Mouse (Mus musculus) hindbrain, embryonic 14.5 days (tissue): Measurements from ENCODE around the gene Arhgap15. TPM values are rescaled to one million over a fixed set of nuclear protein-coding genes. Genes with fewer than 3 reads are reported as not detected.

Source experiments
- ATAC-seq: fragments of 200-750 bp; cut with Nextera tagmentation; 2 replicates; pipeline ENCODE4 v1.8.0; 2017; ENCODE audit warnings: moderate number of reproducible peaks, mild to moderate bottlenecking, moderate TSS enrichment, moderate library complexity; ENCODE audit not compliant: low FRiP score
- DNase-seq: peaks from one replicate; pipeline ENCODE4 v3.0.0-alpha.2; 2015; ENCODE audit warnings: low spot score
- H3K27ac ChIP-seq: fragments of 300-500 bp; sonication (generic); 2 replicates; pipeline ENCODE4 v1.5.1; 2014; ENCODE audit warnings: mild to moderate bottlenecking, moderate library complexity
- H3K27me3 ChIP-seq: fragments of 300-500 bp; sonication (generic); 2 replicates; pipeline ENCODE4 v1.6.1; 2014; ENCODE audit warnings: mild to moderate bottlenecking, low read length, mixed read lengths; ENCODE audit not compliant: control insufficient read depth, insufficient read depth
- H3K36me3 ChIP-seq: fragments of 300-500 bp; sonication (generic); replicated peaks from 2 replicates; pipeline ENCODE4 v1.6.1; 2014; ENCODE audit not compliant: control insufficient read depth, insufficient read depth
- H3K4me1 ChIP-seq: fragments of 300-500 bp; sonication (generic); replicated peaks from 2 replicates; pipeline ENCODE4 v1.6.1; 2014; ENCODE audit warnings: antibody characterized with exemption, low read length, mixed read lengths; ENCODE audit not compliant: control insufficient read depth, insufficient read depth
- H3K4me2 ChIP-seq: fragments of 300-500 bp; sonication (generic); replicated peaks from 2 replicates; pipeline ENCODE4 v1.6.1; 2014; ENCODE audit warnings: mild to moderate bottlenecking, moderate library complexity
- H3K4me3 ChIP-seq: fragments of 300-500 bp; sonication (generic); replicated peaks from 2 replicates; pipeline ENCODE4 v1.5.1; 2014; ENCODE audit warnings: mild to moderate bottlenecking, low read length
- H3K9ac ChIP-seq: fragments of 300-500 bp; sonication (generic); 2 replicates; pipeline ENCODE4 v1.6.1; 2014
- H3K9me3 ChIP-seq: fragments of 300-500 bp; sonication (generic); 2 replicates; pipeline ENCODE4 v1.6.1; 2016; ENCODE audit warnings: low read length; ENCODE audit not compliant: control insufficient read depth
- WGBS: fragments of 180-500 bp; shearing (Covaris S2); extraction: QIAGEN DNeasy Blood & Tissue Kit; methylation state at CpG from one replicate; pipeline ENCODE4 v1.1.7; 2014; 5-methylcytosine and 5-hydroxymethylcytosine counted together
- polyA plus RNA-seq: library from polyadenylated mRNA; unstranded; fragments of >200 nt; fragmentation: Nextera tagmentation; extraction: Ambion mirVana; gene quantifications from 2 replicates; pipeline ENCODE4 v1.2.1, GENCODE M21; 2014

Gene Arhgap15
- polyA plus RNA-seq, 1 experiment from 2014 or later, result 3.1 TPM

DNA sequence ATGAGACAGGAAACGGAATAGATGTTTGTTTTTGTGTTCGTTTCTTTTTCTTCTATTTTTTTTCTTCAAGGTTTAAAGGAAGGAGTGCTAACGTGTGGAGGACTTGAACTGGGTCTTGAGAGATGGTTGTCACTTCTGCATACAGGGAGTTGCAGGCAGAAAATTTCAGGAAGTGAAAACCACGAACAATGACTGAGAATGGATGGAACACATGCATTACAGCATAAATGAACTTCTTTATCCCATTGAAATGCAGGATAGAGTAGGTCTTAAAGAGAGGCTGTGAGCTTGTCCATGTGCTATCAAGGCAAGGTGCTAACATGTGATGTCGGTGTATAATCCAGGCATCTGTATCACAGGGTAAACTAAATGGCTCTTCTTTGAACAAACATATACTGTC is 114.1 kb downstream of the Arhgap15 start:
- DNase-seq (no peak), ATAC-seq (no peak)
- Histone ChIP-seq H3K4me3 (no peak overlapping the region), H3K36me3 (no peaks in the 10 kb centered on the region), H3K27ac (no peak overlapping the region), H3K27me3 (no peaks in the 10 kb centered on the region), H3K9me3 (no peaks in the 10 kb centered on the region), H3K9ac (no peak overlapping the region), H3K4me1 (no peaks in the 10 kb centered on the region), H3K4me2 (no peak overlapping the region)
- 84% methylated on average over 5 of the region's 5 CpGs for WGBS

GRCm38 (mm10) chr2:43902403-43902973 is 153.9 kb downstream of the Arhgap15 start:
- H3K36me3 ChIP-seq, result no peaks in the 10 kb centered on the region
- H3K4me2 ChIP-seq, result no peak overlapping the region
- no peaks in the 10 kb centered on the region for H3K4me1 ChIP-seq
- no peak overlapping the region for H3K27ac ChIP-seq
- no peaks in the 10 kb centered on the region for H3K9me3 ChIP-seq
- DNase-seq (peak; percentile 91), ATAC-seq (peak; percentile 86; the same call in 1 of the 2 replicates)
- no peak overlapping the region for H3K9ac ChIP-seq
- WGBS, result 27% methylated on average over 7 of the region's 7 CpGs
- no peak overlapping the region for H3K4me3 ChIP-seq
- no peaks in the 10 kb centered on the region for H3K27me3 ChIP-seq

- Histone ChIP-seq H3K4me2 (no peak overlapping the region), H3K27me3 (no peaks in the 10 kb centered on the region), H3K4me1 (no peaks in the 10 kb centered on the region), H3K36me3 (no peaks in the 10 kb centered on the region), H3K9me3 (no peaks in the 10 kb centered on the region), H3K27ac (no peak overlapping the region), H3K9ac (no peak overlapping the region), H3K4me3 (no peak overlapping the region)
- DNase-seq, result no peak
- WGBS, result 93% methylated on average over 5 of the region's 5 CpGs
- ATAC-seq, result no peak
Observed at GRCm38 (mm10) chr2:43907496-43907895, 158.9 kb downstream of the Arhgap15 start.

DNA sequence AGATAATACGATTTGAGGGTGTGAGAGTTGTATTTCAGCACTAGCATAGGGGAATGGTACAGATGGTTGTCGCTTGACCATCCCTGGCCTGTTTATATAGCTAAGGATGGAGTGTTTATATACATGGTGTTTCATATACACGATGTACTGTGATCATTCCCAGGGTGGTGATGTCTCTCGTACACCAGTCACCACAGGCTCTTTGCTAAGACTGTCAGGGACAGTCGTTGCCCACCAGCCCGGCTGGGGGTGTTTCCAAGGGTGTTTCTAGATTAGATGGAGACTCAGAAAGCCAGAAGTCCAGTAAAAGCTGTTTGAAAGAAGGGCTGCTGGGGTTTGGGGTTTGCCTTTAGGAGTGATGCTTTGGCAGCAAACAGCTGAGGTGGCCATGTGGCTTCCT is 165.5 kb downstream of the Arhgap15 start:
- no peak for DNase-seq
- no peak for ATAC-seq
- Histone ChIP-seq H3K36me3 (no peaks in the 10 kb centered on the region), H3K9me3 (no peaks in the 10 kb centered on the region), H3K9ac (no peak overlapping the region), H3K27me3 (no peaks in the 10 kb centered on the region), H3K4me1 (no peaks in the 10 kb centered on the region), H3K4me2 (no peak overlapping the region), H3K27ac (no peak overlapping the region), H3K4me3 (no peak overlapping the region)
- WGBS, result 93% methylated on average over 6 of the region's 6 CpGs

DNA sequence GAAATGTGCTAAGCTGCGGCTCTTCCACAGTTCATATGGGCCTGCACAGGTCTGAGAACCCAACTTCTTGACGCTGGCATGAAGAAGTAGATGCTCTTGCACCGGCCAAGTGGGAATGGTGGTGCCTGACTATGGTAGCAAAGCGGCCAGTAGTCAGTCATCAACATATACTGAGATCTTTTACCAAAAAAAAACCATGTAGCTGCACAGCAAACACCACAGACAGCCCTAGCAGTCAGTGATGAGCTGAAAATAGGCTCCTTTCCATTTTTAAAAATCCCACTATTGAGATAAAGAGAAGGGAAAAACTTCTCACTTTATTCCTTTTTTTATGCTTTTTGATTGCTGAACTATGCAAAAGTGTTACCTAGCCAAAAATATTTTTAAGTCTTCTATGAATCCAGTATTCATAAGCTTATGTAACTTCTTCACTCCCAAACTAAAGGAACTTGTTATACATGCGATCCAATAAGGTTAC is 175.3 kb downstream of the Arhgap15 start:
- H3K27ac ChIP-seq, result no peak overlapping the region
- no peaks in the 10 kb centered on the region for H3K27me3 ChIP-seq
- no peak overlapping the region for H3K9ac ChIP-seq
- H3K4me3 ChIP-seq, result no peak overlapping the region
- no peaks in the 10 kb centered on the region for H3K36me3 ChIP-seq
- ATAC-seq (no peak), DNase-seq (no peak)
- H3K4me1 ChIP-seq, result no peaks in the 10 kb centered on the region
- no peak overlapping the region for H3K4me2 ChIP-seq
- 89% methylated on average over 5 of the region's 5 CpGs for WGBS
- no peaks in the 10 kb centered on the region for H3K9me3 ChIP-seq

GRCm38 (mm10) chr2:43931687-43932086 is 183.1 kb downstream of the Arhgap15 start:
- Histone ChIP-seq H3K9me3 (no peaks in the 10 kb centered on the region), H3K27ac (no peak overlapping the region), H3K4me3 (no peak overlapping the region), H3K27me3 (no peaks in the 10 kb centered on the region), H3K4me1 (no peaks in the 10 kb centered on the region), H3K4me2 (no peak overlapping the region), H3K36me3 (no peaks in the 10 kb centered on the region), H3K9ac (no peak overlapping the region)
- no peak for DNase-seq
- WGBS, result 93% methylated on average over 3 of the region's 3 CpGs
- ATAC-seq, result no peak

DNA sequence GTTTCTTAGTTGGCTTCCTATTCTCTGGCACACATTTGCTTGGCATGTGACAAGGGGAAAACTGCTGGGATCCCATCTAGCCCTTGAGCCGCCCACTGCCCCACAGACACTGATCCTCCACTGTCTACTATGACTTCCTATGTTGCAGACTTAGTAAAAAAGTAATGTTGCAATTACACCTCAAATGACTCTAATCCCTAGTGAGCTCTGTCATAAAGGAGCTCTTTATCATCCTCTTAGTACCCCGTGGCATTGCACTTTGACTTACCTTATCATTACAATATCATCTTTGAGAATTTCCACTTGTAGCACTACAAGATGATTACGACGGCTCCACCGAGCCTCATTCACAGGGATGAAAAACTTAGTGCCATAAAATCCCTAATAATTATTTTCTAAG is 190.6 kb downstream of the Arhgap15 start:
- Histone ChIP-seq H3K4me1 (no peaks in the 10 kb centered on the region), H3K9me3 (no peaks in the 10 kb centered on the region), H3K36me3 (no peaks in the 10 kb centered on the region), H3K4me2 (no peak overlapping the region), H3K27me3 (no peaks in the 10 kb centered on the region), H3K27ac (no peak overlapping the region), H3K4me3 (no peak overlapping the region), H3K9ac (no peak overlapping the region)
- ATAC-seq (no peak), DNase-seq (no peak)
- 92% methylated on average over 5 of the region's 5 CpGs for WGBS

- Histone ChIP-seq H3K4me2 (no peak overlapping the region), H3K27ac (no peak overlapping the region), H3K27me3 (no peaks in the 10 kb centered on the region), H3K36me3 (no peaks in the 10 kb centered on the region), H3K4me1 (no peaks in the 10 kb centered on the region), H3K9ac (no peak overlapping the region), H3K4me3 (no peak overlapping the region), H3K9me3 (no peaks in the 10 kb centered on the region)
- no peak for ATAC-seq
- no peak for DNase-seq
- WGBS, result 96% methylated on average over 2 of the region's 2 CpGs
Observed at GRCm38 (mm10) chr2:43945679-43946078, 197.1 kb downstream of the Arhgap15 start.

- no peaks in the 10 kb centered on the region for H3K9me3 ChIP-seq
- WGBS, result 92% methylated on average over 13 of the region's 13 CpGs
- no peaks in the 10 kb centered on the region for H3K36me3 ChIP-seq
- no peaks in the 10 kb centered on the region for H3K4me1 ChIP-seq
- no peak for ATAC-seq
- DNase-seq, result no peak
- no peak overlapping the region for H3K4me2 ChIP-seq
- H3K4me3 ChIP-seq, result no peak overlapping the region
- no peak overlapping the region for H3K9ac ChIP-seq
- H3K27ac ChIP-seq, result no peak overlapping the region
- H3K27me3 ChIP-seq, result no peaks in the 10 kb centered on the region
Observed at GRCm38 (mm10) chr2:43949775-43950492, 201.3 kb downstream of the Arhgap15 start.
